ENCODE assay signal across 21 mouse cellular contexts in genomic region chr3:97294334-97294733, GRCm38 (mm10). TPM values are rescaled to one million over a fixed set of nuclear protein-coding genes. Genes with fewer than 3 reads are reported as not detected.
DNase-seq lines count a peak whose midpoint lies in the region; ATAC-seq and TF ChIP-seq lines count a peak whose summit lies in the region.
"Had no signal": no experiment of that assay in that cellular context is flagged by ENCODE, and none has a peak within 500 bp of the region (broad histone marks: within the 10 kb centered on the region; RNA-seq: fewer than 3 reads in every experiment).

No protein-coding gene starts in this region.

- H3K9ac ChIP-seq in forebrain, postnatal 0 days: no peak overlapping the region
- H3K9ac ChIP-seq in forebrain, embryonic 14.5 days (ENCODE audit: low read length): no peak overlapping the region
- H3K9ac ChIP-seq: embryonic facial prominence, embryonic 12.5 days; heart, embryonic 12.5 days; liver, embryonic 13.5 days; lung, embryonic 15.5 days; midbrain, embryonic 12.5 days; neural tube, embryonic 15.5 days; stomach, embryonic 15.5 days had no signal

- no peaks in the 10 kb centered on the region for H3K36me3 ChIP-seq in forebrain, postnatal 0 days (ENCODE audit: insufficient read depth)
- H3K36me3 ChIP-seq in forebrain, embryonic 14.5 days (ENCODE audit: control insufficient read depth, insufficient read depth, low read length): no peaks in the 10 kb centered on the region
- H3K36me3 ChIP-seq: embryonic facial prominence, embryonic 12.5 days; G1E; heart, embryonic 12.5 days; liver, embryonic 13.5 days; lung, embryonic 15.5 days; midbrain, embryonic 12.5 days; neural tube, embryonic 15.5 days; stomach, embryonic 15.5 days had no signal

- H3K4me2 ChIP-seq in forebrain, postnatal 0 days (ENCODE audit: low read depth): 0 out of 2 replicates have a peak overlapping the region, but pooled peaks have one; percentile 71
- no peak overlapping the region for H3K4me2 ChIP-seq in forebrain, embryonic 14.5 days (ENCODE audit: low read length)
- H3K4me2 ChIP-seq: embryonic facial prominence, embryonic 12.5 days; heart, embryonic 12.5 days; liver, embryonic 13.5 days; lung, embryonic 15.5 days; stomach, embryonic 15.5 days had no signal

- no peak overlapping the region for H3K27ac ChIP-seq in forebrain, postnatal 0 days (ENCODE audit: low read depth, low read length)
- no peak overlapping the region for H3K27ac ChIP-seq in forebrain, embryonic 14.5 days (ENCODE audit: low read depth, low read length)
- H3K27ac ChIP-seq: embryonic facial prominence, embryonic 12.5 days; liver, embryonic 13.5 days; lung, embryonic 15.5 days; macrophage; midbrain, embryonic 12.5 days; neural tube, embryonic 15.5 days; stomach, embryonic 15.5 days had no signal

- no peak for TF ChIP-seq CTCF in forebrain, postnatal 0 days (IDR thresholded peaks at IDR 0.05; ENCODE audit: low read depth)

- no peak overlapping the region for H3K4me3 ChIP-seq in forebrain, postnatal 0 days (ENCODE audit: low read depth, low read length)
- H3K4me3 ChIP-seq in forebrain, embryonic 14.5 days (ENCODE audit: low read depth, low read length): no peak overlapping the region
- H3K4me3 ChIP-seq: embryonic facial prominence, embryonic 12.5 days; heart, embryonic 12.5 days; liver, embryonic 13.5 days; lung, embryonic 15.5 days; midbrain, embryonic 12.5 days; neural tube, embryonic 15.5 days; stomach, embryonic 15.5 days had no signal

- no peak for ATAC-seq in forebrain, postnatal 0 days
- ATAC-seq in forebrain, embryonic 14.5 days: no peak
- ATAC-seq: hindbrain, embryonic 16.5 days had no signal

- no peak for DNase-seq in forebrain, postnatal 0 days
- no peak for DNase-seq in forebrain, embryonic 14.5 days (ENCODE audit: low spot score)
- peak; percentile 54 to 62 for DNase-seq in B cell, adult 2 months
- DNase-seq in T-cell, adult 2 months (ENCODE audit: low spot score): peak; percentile 83
- DNase-seq in natural killer cell, adult 2 months (ENCODE audit: low spot score in 2 of 2): peak; percentile 5 to 59
- DNase-seq in embryo, embryonic 9.5 days (ENCODE audit: extremely low spot score): no peak
- DNase-seq in adrenal gland, adult 18-20 months (ENCODE audit: low spot score in 2 of 2): no peak
- no peak for DNase-seq in layer of hippocampus, postnatal 25 days (ENCODE audit: extremely low spot score in 1 of 2, low spot score in 1 of 2)
- DNase-seq: adrenal gland, adult 8-10 months; cerebellum, adult 8-10 months; liver, embryonic 13.5 days; right cerebral cortex, postnatal 4 days had no signal

- no peaks in the 10 kb centered on the region for H3K9me3 ChIP-seq in forebrain, postnatal 0 days (ENCODE audit: low read length)
- H3K9me3 ChIP-seq in forebrain, embryonic 14.5 days (replicated peaks; ENCODE audit: control insufficient read depth, low read length): no peaks in the 10 kb centered on the region
- H3K9me3 ChIP-seq: embryonic facial prominence, embryonic 12.5 days; G1E; heart, embryonic 12.5 days; liver, embryonic 13.5 days; lung, embryonic 15.5 days; midbrain, embryonic 12.5 days; neural tube, embryonic 15.5 days; stomach, embryonic 15.5 days had no signal

- no peaks in the 10 kb centered on the region for H3K27me3 ChIP-seq in forebrain, postnatal 0 days (ENCODE audit: insufficient read depth, low read length)
- no peaks in the 10 kb centered on the region for H3K27me3 ChIP-seq in forebrain, embryonic 14.5 days (replicated peaks; ENCODE audit: control insufficient read depth, insufficient read depth, low read length)
- H3K27me3 ChIP-seq: embryonic facial prominence, embryonic 12.5 days; heart, embryonic 12.5 days; lung, embryonic 15.5 days; midbrain, embryonic 12.5 days; neural tube, embryonic 15.5 days; stomach, embryonic 15.5 days had no signal

- WGBS in forebrain, postnatal 0 days: 69% methylated on average over 9 of the region's 9 CpGs
- WGBS in forebrain, embryonic 14.5 days: 76% methylated on average over 9 of the region's 9 CpGs

- peaks cover 36% of the 10 kb centered on the region for H3K4me1 ChIP-seq in forebrain, postnatal 0 days (ENCODE audit: insufficient read depth)
- H3K4me1 ChIP-seq in forebrain, embryonic 14.5 days (ENCODE audit: control insufficient read depth, insufficient read depth, low read length): peaks cover 37% of the 10 kb centered on the region

RNA-seq across cellular contexts. Expression of gene Bcl9, which starts 3.4 kb away (rescaled TPM):
- 32.5 and 46.4 TPM in 2 replicates for total RNA-seq in forebrain, postnatal 0 days (2014; rRNA removed)
- 48.3 and 62.8 TPM in 2 replicates for polyA plus RNA-seq in forebrain, postnatal 0 days (2015; fragmentation: Nextera tagmentation; extraction: Ambion mirVana)
- polyA plus RNA-seq in forebrain, embryonic 14.5 days (2014; fragmentation: Nextera tagmentation; extraction: Ambion mirVana): 54.6 and 69.5 TPM in 2 replicates
- total RNA-seq in adrenal gland, adult 18-20 months (2021): 10 to 100 TPM; 10.7 to 12.8 TPM
- total RNA-seq in layer of hippocampus, postnatal 25 days (2021): 10 to 100 TPM; 49.3 to 69.1 TPM

Comparison
In these comparisons a context has a peak if more than half of its experiments do, and no peak if none do; other contexts are left out.
1. DNase-seq: peak in B cell, adult 2 months (2 of 2), T-cell, adult 2 months (single experiment) and natural killer cell, adult 2 months (2 of 2); none in forebrain, postnatal 0 days (single experiment), forebrain, embryonic 14.5 days (single experiment), embryo, embryonic 9.5 days (single experiment), adrenal gland, adult 18-20 months (0 of 2) and layer of hippocampus, postnatal 25 days (0 of 2).